Mouse (Mus musculus) brown adipose tissue, adult 24 weeks (tissue): ENCODE measurements around the gene Mt2. TPM values are rescaled to one million over a fixed set of nuclear protein-coding genes. Genes with fewer than 3 reads are reported as not detected.
"Not testable (repeated sequence)": the region's sequence is repeated elsewhere in the genome, so short reads cannot be mapped to it uniquely, and the experiment has no call there.

Experiments used
- H3K27ac ChIP-seq: fragments of 200-500 bp; replicated peaks from 2 replicates; pipeline ENCODE4 v1.5.1; 2012; ENCODE audit warnings: low read depth, mild to moderate bottlenecking, low read length
- H3K4me1 ChIP-seq: fragments of 200-500 bp; 2 replicates; pipeline ENCODE4 v1.6.1; 2012; ENCODE audit warnings: low read length, mixed read lengths; ENCODE audit not compliant: control insufficient read depth, insufficient read depth, insufficient read length
- H3K4me3 ChIP-seq: fragments of 200-500 bp; 2 replicates; pipeline ENCODE4 v1.5.1; 2012; ENCODE audit warnings: low read depth, mild to moderate bottlenecking, low read length, moderate library complexity; ENCODE audit not compliant: insufficient read depth
- polyA plus RNA-seq: library from polyadenylated mRNA; stranded (reverse); fragments of >200 nt; gene quantifications from 2 replicates; pipeline ENCODE4 v1.2.4, GENCODE M21; 2012; ENCODE audit not compliant: missing spikeins, insufficient read depth, insufficient read length

Mt2 gene
- polyA plus RNA-seq, result 62.4 and 160 TPM in 2 replicates

GRCm38 (mm10) chr8:94172075-94172808, at the start of gene Mt2:
Gene Mt2 (plus strand): TSS chr8:94172664.
- H3K27ac ChIP-seq, result no peak within 1 kb of the TSS
- H3K4me1 ChIP-seq, result peaks cover 3% of the 10 kb centered on the region; the same call in 1 of the 2 replicates
- H3K4me3 ChIP-seq, result peak within 1 kb of the TSS; percentile 48

- H3K4me1 ChIP-seq, result no peaks in the 10 kb centered on the region
- no peak overlapping the region for H3K4me3 ChIP-seq
- no peak overlapping the region for H3K27ac ChIP-seq
These were observed 49.6 kb upstream of the Mt2 start for GRCm38 (mm10) chr8:94122711-94123468.

- Histone ChIP-seq H3K4me3 (no peak overlapping the region), H3K4me1 (no peaks in the 10 kb centered on the region), H3K27ac (no peak overlapping the region)
These were observed 44.8 kb upstream of the Mt2 start for GRCm38 (mm10) chr8:94127711-94128110.

GRCm38 (mm10) chr8:94129133-94129789, 43.2 kb upstream of the Mt2 start:
- Histone ChIP-seq H3K27ac (no peak overlapping the region), H3K4me1 (no peaks in the 10 kb centered on the region), H3K4me3 (no peak overlapping the region)

- no peak overlapping the region for H3K27ac ChIP-seq
- H3K4me3 ChIP-seq, result no peak overlapping the region
These were observed 42.3 kb upstream of the Mt2 start for GRCm38 (mm10) chr8:94130126-94130525.

GRCm38 (mm10) chr8:94132096-94132495, 40.4 kb upstream of the Mt2 start:
- Histone ChIP-seq H3K4me3 (no peak overlapping the region), H3K4me1 (no peaks in the 10 kb centered on the region), H3K27ac (no peak overlapping the region)

More at GRCm38 (mm10) chr8:94130126-94130525, 42.3 kb upstream of the Mt2 start:
- no peaks in the 10 kb centered on the region for H3K4me1 ChIP-seq

GRCm38 (mm10) chr8:94134601-94135000, 37.9 kb upstream of the Mt2 start:
- H3K4me3 ChIP-seq, H3K4me1 ChIP-seq, H3K27ac ChIP-seq: not testable (repeated sequence)

GRCm38 (mm10) chr8:94135556-94135955, 36.9 kb upstream of the Mt2 start:
- Histone ChIP-seq H3K4me3 (no peak overlapping the region), H3K4me1 (no peaks in the 10 kb centered on the region), H3K27ac (no peak overlapping the region)

GRCm38 (mm10) chr8:94136192-94136591, 36.3 kb upstream of the Mt2 start:
- H3K27ac ChIP-seq, result no peak overlapping the region
- H3K4me1 ChIP-seq, result no peaks in the 10 kb centered on the region
- H3K4me3 ChIP-seq, result no peak overlapping the region

GRCm38 (mm10) chr8:94136933-94137332, 35.5 kb upstream of the Mt2 start, which contains the start of gene Mt4:
Gene Mt4 (plus strand): TSS chr8:94137197.
- H3K4me3 ChIP-seq, result no peak within 1 kb of the TSS
- H3K4me1 ChIP-seq, result no peaks in the 10 kb centered on the region
- no peak within 1 kb of the TSS for H3K27ac ChIP-seq

GRCm38 (mm10) chr8:94140266-94140795, 32.1 kb upstream of the Mt2 start:
- no peak overlapping the region for H3K27ac ChIP-seq

GRCm38 (mm10) chr8:94148236-94148635, 24.2 kb upstream of the Mt2 start:
- H3K27ac ChIP-seq, result no peak overlapping the region
- no peak overlapping the region for H3K4me3 ChIP-seq
- no peaks in the 10 kb centered on the region for H3K4me1 ChIP-seq

More at GRCm38 (mm10) chr8:94140266-94140795, 32.1 kb upstream of the Mt2 start:
- Histone ChIP-seq H3K4me3 (no peak overlapping the region), H3K4me1 (no peaks in the 10 kb centered on the region)

- H3K27ac ChIP-seq, result no peak overlapping the region
- no peak overlapping the region for H3K4me3 ChIP-seq
- H3K4me1 ChIP-seq, result no peaks in the 10 kb centered on the region
These were observed 21.5 kb upstream of the Mt2 start for GRCm38 (mm10) chr8:94150925-94151324.

- Histone ChIP-seq H3K4me1 (no peaks in the 10 kb centered on the region), H3K4me3 (0 out of 2 replicates have a peak within 1 kb of the TSS, but pooled peaks have one; percentile 11), H3K27ac (no peak within 1 kb of the TSS)
These were observed 19.8 kb upstream of the Mt2 start, which contains the start of gene Mt3 for GRCm38 (mm10) chr8:94152513-94153300. Gene Mt3 (plus strand): TSS chr8:94152607.
